Mouse (Mus musculus): ENCODE results near the gene Orm1. TPM values are rescaled to one million over a fixed set of nuclear protein-coding genes. Genes with fewer than 3 reads are reported as not detected.

The Orm1 gene
- 0.58 TPM in 1 of 2 replicates, not detected in the other for polyA plus RNA-seq (2012; rRNA removed)

DNA sequence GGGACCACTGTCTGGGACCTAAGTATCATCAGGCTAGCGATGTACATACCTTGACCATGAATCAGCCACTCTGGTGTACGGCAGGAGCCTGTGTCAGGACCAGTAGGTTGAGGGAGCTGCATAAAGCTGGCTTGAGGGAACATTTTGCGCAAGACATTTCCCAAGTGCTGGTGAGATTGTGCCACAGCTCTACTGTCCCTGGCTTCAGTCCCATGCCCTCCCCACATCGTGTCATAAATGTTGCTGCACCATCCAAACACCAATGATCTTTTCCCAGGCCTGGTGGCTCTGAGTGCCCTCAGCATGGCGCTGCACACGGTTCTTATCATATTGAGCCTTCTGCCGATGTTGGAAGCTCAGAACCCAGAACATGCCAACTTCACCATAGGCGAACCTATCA, at the start of gene Orm1:
Gene Orm1 (plus strand): TSS at position 266 of the 400 bp plus-strand sequence.

DNA sequence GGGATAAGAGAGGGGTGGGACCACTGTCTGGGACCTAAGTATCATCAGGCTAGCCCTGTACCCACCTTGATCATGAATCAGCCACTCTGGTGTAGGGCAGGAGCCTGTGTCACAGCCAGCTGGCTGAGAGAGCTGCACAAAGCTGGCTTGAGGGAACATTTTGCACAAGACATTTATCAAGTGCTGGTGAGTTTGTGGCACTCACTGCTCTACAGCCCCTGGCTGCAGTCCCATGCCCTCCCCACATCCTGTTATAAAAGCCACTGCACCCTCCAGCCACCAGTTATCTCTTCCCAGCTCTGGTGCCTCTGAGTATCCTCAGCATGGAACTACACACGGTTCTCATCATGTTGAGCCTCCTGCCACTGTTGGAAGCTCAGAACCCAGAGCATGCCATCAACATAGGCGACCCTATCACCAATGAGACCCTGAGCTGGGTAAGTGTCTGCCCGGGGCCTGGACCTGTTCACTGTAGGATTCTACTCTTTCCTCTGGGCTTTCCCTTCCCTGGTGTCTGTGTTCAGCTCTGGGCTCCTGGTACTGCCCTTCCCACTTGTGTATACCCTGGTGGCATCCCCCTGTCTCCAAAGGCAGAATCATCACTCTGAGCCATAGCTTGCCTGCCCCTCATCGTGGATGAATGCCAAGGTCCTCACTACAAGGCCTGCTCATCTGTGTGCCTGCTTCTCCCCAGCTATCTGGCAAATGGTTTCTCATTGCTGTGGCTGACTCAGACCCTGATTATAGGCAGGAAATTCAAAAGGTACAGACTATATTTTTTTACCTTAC, 11.7 kb downstream of the Orm1 start, which contains the start of gene Orm3:
Gene Orm3 (plus strand): TSS at position 286 of the 789 bp plus-strand sequence.

DNA sequence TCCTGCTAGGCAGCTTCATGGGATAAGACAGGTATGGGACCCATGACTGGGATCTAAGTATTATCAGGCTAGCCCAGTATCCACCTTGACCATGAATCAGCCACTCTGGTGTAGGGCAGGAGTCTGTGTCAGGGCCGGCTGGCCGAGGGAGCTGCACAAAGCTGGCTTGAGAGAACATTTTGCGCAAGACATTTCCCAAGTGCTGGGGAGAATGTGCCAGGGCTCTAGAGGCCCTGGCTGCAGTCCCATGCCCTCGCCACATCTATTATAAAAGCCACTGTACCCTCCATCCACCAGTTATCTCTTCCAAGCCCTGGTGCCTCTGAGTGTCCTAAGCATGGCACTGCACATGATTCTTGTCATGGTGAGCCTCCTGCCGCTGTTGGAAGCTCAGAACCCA, 17.8 kb downstream of the Orm1 start, which contains the start of gene Orm2:
Gene Orm2 (plus strand): TSS at position 300 of the 400 bp plus-strand sequence.

Other genes with a start within 250 kb of the Orm1 start
- 0.08 and 0.17 TPM in 2 replicates for gene Ambp, start 189.8 kb upstream of the Orm1 start, polyA plus RNA-seq (2012; rRNA removed)
- gene Kif12, start 172.4 kb upstream of the Orm1 start, polyA plus RNA-seq (2012; rRNA removed), result 0.12 and 0.20 TPM in 2 replicates
- gene Col27a1, start 130.6 kb upstream of the Orm1 start, polyA plus RNA-seq (2012; rRNA removed), result 3.5 and 5.9 TPM in 2 replicates
- not detected in 2 replicates for gene Orm3, start 11.6 kb downstream of the Orm1 start, polyA plus RNA-seq (2012; rRNA removed)
- gene Orm2, start 17.9 kb downstream of the Orm1 start, polyA plus RNA-seq (2012; rRNA removed), result not detected in 2 replicates
- gene Akna, start 58.8 kb downstream of the Orm1 start, polyA plus RNA-seq (2012; rRNA removed), result 2.7 and 3.5 TPM in 2 replicates
- 19.8 and 20.8 TPM in 2 replicates for gene Whrn, start 151.4 kb downstream of the Orm1 start, polyA plus RNA-seq (2012; rRNA removed)
- 200 and 228 TPM in 2 replicates for gene Atp6v1g1, start 200.2 kb downstream of the Orm1 start, polyA plus RNA-seq (2012; rRNA removed)
- gene Tmem268, start 214.2 kb downstream of the Orm1 start, polyA plus RNA-seq (2012; rRNA removed), result 4.1 TPM in 2 replicates